Mouse (Mus musculus) stomach, postnatal 0 days (tissue): ENCODE measurements around the gene Sarnp. TPM values are rescaled to one million over a fixed set of nuclear protein-coding genes. Genes with fewer than 3 reads are reported as not detected.

Experiments used
- ATAC-seq: fragments of 200-750 bp; cut with Nextera tagmentation; 2 replicates; pipeline ENCODE4 v1.8.0; 2017; ENCODE audit not compliant: low FRiP score, low TSS enrichment
- DNase-seq: peaks from one replicate; pipeline ENCODE4 v3.0.0-alpha.2; 2016; ENCODE audit warnings: low spot score
- H3K27ac ChIP-seq: fragments of 300-500 bp; sonication (generic); replicated peaks from 2 replicates; pipeline ENCODE4 v1.5.1; 2014; ENCODE audit warnings: mild to moderate bottlenecking, control low read depth
- H3K27me3 ChIP-seq: fragments of 300-500 bp; sonication (generic); 2 replicates; pipeline ENCODE4 v1.6.1; 2014; ENCODE audit warnings: low read length; ENCODE audit not compliant: control insufficient read depth, insufficient read depth
- H3K36me3 ChIP-seq: fragments of 300-500 bp; sonication (generic); 2 replicates; pipeline ENCODE4 v1.6.1; 2014; ENCODE audit warnings: low read length, mixed read lengths; ENCODE audit not compliant: control insufficient read depth, insufficient read depth
- H3K4me1 ChIP-seq: fragments of 300-500 bp; sonication (generic); replicated peaks from 2 replicates; pipeline ENCODE4 v1.6.1; 2014; ENCODE audit warnings: antibody characterized with exemption; ENCODE audit not compliant: control insufficient read depth, insufficient read depth
- H3K4me2 ChIP-seq: fragments of 300-500 bp; sonication (generic); replicated peaks from 2 replicates; pipeline ENCODE4 v1.6.1; 2014; ENCODE audit warnings: low read depth, mild to moderate bottlenecking, control low read depth, moderate library complexity
- H3K4me3 ChIP-seq: fragments of 300-500 bp; sonication (generic); 2 replicates; pipeline ENCODE4 v1.5.1; 2014; ENCODE audit warnings: low read depth, low read length, control low read depth
- H3K9ac ChIP-seq: fragments of 300-500 bp; sonication (generic); 2 replicates; pipeline ENCODE4 v1.6.1; 2014; ENCODE audit warnings: mild to moderate bottlenecking, low read length, control low read depth, mixed read lengths
- H3K9me3 ChIP-seq: fragments of 300-500 bp; sonication (generic); 2 replicates; pipeline ENCODE4 v1.6.1; 2016; ENCODE audit warnings: low read length; ENCODE audit not compliant: control insufficient read depth
- CTCF ChIP-seq: IDR thresholded peaks from 2 replicates; pipeline ENCODE4 v1.5.1; 2016; ENCODE audit warnings: antibody characterized with exemption, low read depth, mild to moderate bottlenecking, moderate library complexity
- EP300 ChIP-seq: optimal IDR thresholded peaks from 2 replicates; pipeline ENCODE3; 2016; ENCODE audit warnings: antibody characterized with exemption
- WGBS: fragments of 180-500 bp; shearing (Covaris S2); extraction: QIAGEN DNeasy Blood & Tissue Kit; methylation state at CpG from one replicate; pipeline ENCODE4 v1.1.7; 2014; 5-methylcytosine and 5-hydroxymethylcytosine counted together
- polyA plus RNA-seq: library from polyadenylated mRNA; unstranded; fragments of >200 nt; fragmentation: Nextera tagmentation; extraction: Ambion mirVana; gene quantifications from 2 replicates; pipeline ENCODE4 v1.2.1, GENCODE M21; 2015

Gene Sarnp
- polyA plus RNA-seq, 1 experiment from 2014 or later = 104 TPM

DNA sequence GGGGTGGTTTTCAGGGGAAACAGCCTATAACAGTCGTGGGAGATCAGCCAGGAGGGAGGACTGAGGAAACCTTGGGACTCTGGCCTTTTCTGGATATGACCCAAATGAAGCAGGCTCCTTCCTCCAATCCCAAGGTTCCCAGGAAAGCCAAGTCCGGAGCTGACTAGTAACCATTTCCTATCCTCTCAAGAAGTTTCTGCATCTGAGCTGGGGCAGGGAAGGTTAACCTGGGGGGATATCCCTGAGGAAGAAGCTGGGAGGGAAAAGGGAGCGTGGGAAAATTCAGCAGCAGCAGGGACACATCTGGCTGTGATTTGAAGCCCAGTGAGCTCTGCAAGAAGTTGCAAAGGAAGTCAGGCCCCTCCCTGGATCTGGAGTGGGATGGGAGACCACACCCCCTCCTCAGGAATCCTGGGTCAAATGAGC lies 103.6 kb downstream of the Sarnp start:
- H3K4me2 ChIP-seq = no peak overlapping the region
- ATAC-seq = no peak
- no peak overlapping the region for H3K27ac ChIP-seq
- no peak overlapping the region for H3K9ac ChIP-seq
- H3K4me1 ChIP-seq = 0 out of 2 replicates have a peak, but pooled peaks cover 13% of the 10 kb centered on the region
- 47% methylated on average over 3 of the region's 3 CpGs for WGBS
- no peak for DNase-seq
- peaks cover 12% of the 10 kb centered on the region for H3K36me3 ChIP-seq
- H3K4me3 ChIP-seq = no peak overlapping the region
- no peak for TF ChIP-seq CTCF
- TF ChIP-seq EP300 = no peak
- H3K27me3 ChIP-seq = no peaks in the 10 kb centered on the region
- H3K9me3 ChIP-seq = no peaks in the 10 kb centered on the region

GRCm38 (mm10) chr10:128921251-128921650 lies 104.1 kb downstream of the Sarnp start:
- DNase-seq (no peak), ATAC-seq (no peak)
- no peak overlapping the region for H3K4me2 ChIP-seq
- H3K36me3 ChIP-seq = peaks cover 12% of the 10 kb centered on the region
- no peak overlapping the region for H3K4me3 ChIP-seq
- no peaks in the 10 kb centered on the region for H3K27me3 ChIP-seq
- peak overlapping the region; percentile 56; the same call in 1 of the 2 replicates for H3K27ac ChIP-seq
- H3K4me1 ChIP-seq = 0 out of 2 replicates have a peak, but pooled peaks cover 13% of the 10 kb centered on the region
- TF ChIP-seq CTCF = no peak
- TF ChIP-seq EP300 = no peak
- no peak overlapping the region for H3K9ac ChIP-seq
- H3K9me3 ChIP-seq = no peaks in the 10 kb centered on the region
- WGBS = 18% methylated on average over 1 of the region's 1 CpGs

- H3K4me1 ChIP-seq = 0 out of 2 replicates have a peak, but pooled peaks cover 13% of the 10 kb centered on the region
- no peaks in the 10 kb centered on the region for H3K27me3 ChIP-seq
- H3K4me2 ChIP-seq = peak overlapping the region; percentile 77
- H3K9me3 ChIP-seq = no peaks in the 10 kb centered on the region
- peaks cover 7% of the 10 kb centered on the region for H3K36me3 ChIP-seq
- 61% methylated on average over 16 of the region's 16 CpGs for WGBS
- TF ChIP-seq EP300 (no peak), CTCF (no peak)
- DNase-seq (no peak), ATAC-seq (no peak)
- H3K9ac ChIP-seq = peak overlapping the region; percentile 81
- H3K4me3 ChIP-seq = peak overlapping the region; percentile 68
- peak overlapping the region; percentile 97 for H3K27ac ChIP-seq
Observed at GRCm38 (mm10) chr10:128921883-128922821, 105.0 kb downstream of the Sarnp start.

DNA sequence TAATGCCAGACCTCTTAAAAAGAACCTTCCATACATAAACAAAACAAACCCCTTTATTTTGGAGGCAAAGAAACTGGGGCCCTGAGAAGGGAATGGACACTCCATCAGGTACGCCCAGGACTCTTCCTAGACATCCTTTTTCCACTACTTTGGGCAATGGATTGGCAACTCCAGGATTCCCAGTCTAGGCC lies 105.6 kb downstream of the Sarnp start, which contains the start of gene Rdh5:
Gene Rdh5 (minus strand): TSS at position 67 of the 191 bp plus-strand sequence.
- 17% methylated on average over 1 of the region's 1 CpGs for WGBS
- no peaks in the 10 kb centered on the region for H3K9me3 ChIP-seq
- H3K27ac ChIP-seq = peak within 1 kb of the TSS; percentile 97
- peak within 1 kb of the TSS; percentile 68 for H3K4me3 ChIP-seq
- ATAC-seq (no peak), DNase-seq (no peak)
- 0 out of 2 replicates have a peak, but pooled peaks cover 13% of the 10 kb centered on the region for H3K4me1 ChIP-seq
- TF ChIP-seq CTCF (no peak), EP300 (no peak)
- H3K36me3 ChIP-seq = peaks cover 2% of the 10 kb centered on the region; the same call in 1 of the 2 replicates
- H3K9ac ChIP-seq = peak within 1 kb of the TSS; percentile 81
- no peaks in the 10 kb centered on the region for H3K27me3 ChIP-seq
- H3K4me2 ChIP-seq = peak within 1 kb of the TSS; percentile 77

DNA sequence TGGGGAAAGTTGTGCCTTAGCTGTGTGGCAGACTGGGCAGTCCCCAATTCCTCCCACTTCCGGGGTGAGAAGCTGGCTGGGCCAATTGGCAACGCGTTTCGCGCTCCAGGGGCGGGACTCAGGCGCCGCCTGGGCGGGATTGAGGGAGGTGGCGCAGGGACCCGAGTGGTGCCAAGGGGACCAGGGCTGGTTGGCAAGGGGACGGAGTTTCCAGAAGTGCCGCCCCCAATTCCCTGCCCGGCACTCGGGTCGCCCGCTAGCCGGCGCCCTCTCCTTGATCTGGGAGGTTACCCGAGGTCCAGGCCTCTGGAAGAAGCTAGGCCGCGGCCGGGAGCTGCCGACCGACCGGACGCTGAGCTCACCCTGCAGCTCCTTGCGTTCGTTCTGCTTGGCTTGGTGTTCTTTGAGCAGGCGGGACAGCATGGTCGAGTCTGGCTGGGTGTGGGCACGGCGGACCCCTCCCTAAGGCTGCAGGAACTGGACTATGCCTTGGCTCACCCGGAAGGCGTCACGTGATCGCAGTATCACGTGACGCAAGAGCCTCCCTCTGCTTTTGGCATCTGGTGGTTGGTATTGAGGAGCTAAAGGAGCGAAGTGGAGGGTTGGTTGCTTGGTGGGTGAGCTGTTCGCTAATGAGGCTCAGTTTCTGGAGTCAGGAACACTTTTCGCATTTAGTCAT lies 106.0 kb downstream of the Sarnp start:
- WGBS = 1% methylated on average over 40 of the region's 42 CpGs
- H3K9me3 ChIP-seq = no peaks in the 10 kb centered on the region
- peak overlapping the region; percentile 81 for H3K9ac ChIP-seq
- H3K4me1 ChIP-seq = 0 out of 2 replicates have a peak, but pooled peaks cover 13% of the 10 kb centered on the region
- DNase-seq = peak; percentile 97
- H3K27me3 ChIP-seq = no peaks in the 10 kb centered on the region
- H3K27ac ChIP-seq = peak overlapping the region; percentile 97
- H3K4me2 ChIP-seq = peak overlapping the region; percentile 77
- H3K4me3 ChIP-seq = peak overlapping the region; percentile 68
- peak; percentile 63 for TF ChIP-seq EP300
- TF ChIP-seq CTCF = peak; percentile 68
- peak; percentile 94 for ATAC-seq
- no peaks in the 10 kb centered on the region for H3K36me3 ChIP-seq

DNA sequence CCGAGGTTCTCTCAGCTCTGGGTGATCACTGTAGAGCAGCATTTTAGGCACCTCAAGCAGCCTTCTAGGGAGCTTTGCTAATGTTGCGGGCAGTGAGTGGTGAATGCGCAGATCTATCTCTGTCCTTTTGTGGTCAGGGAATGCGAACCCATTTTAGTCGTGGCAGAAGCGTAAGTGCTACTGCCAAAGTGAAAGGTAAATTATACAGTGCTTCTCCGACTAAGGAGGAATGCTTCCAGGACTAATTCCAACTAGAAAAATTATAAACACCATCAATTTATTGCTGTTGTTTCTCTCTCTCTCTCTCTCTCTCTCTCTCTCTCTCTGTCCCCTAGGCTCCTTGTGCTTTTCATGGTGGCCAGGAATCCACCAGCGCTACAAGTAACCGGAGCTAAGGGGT lies 106.8 kb downstream of the Sarnp start, which contains the start of gene Bloc1s1:
Gene Bloc1s1 (minus strand): TSS at position 101 of the 400 bp plus-strand sequence.
- Histone ChIP-seq H3K36me3 (no peaks in the 10 kb centered on the region), H3K27me3 (no peaks in the 10 kb centered on the region), H3K27ac (peak within 1 kb of the TSS; percentile 97), H3K4me2 (peak within 1 kb of the TSS; percentile 77), H3K4me1 (0 out of 2 replicates have a peak, but pooled peaks cover 13% of the 10 kb centered on the region), H3K9ac (peak within 1 kb of the TSS; percentile 81), H3K4me3 (peak within 1 kb of the TSS; percentile 68), H3K9me3 (no peaks in the 10 kb centered on the region)
- no peak for TF ChIP-seq CTCF
- TF ChIP-seq EP300 = no peak
- WGBS = 53% methylated on average over 9 of the region's 9 CpGs
- no peak for DNase-seq
- ATAC-seq = no peak

Other genes starting within 250 kb of the Sarnp start
- 18.6 and 18.9 TPM in 2 replicates for gene Erbb3, start 227.7 kb upstream of the Sarnp start, polyA plus RNA-seq
- gene Rps26, start 190.6 kb upstream of the Sarnp start, polyA plus RNA-seq = 781 and 811 TPM in 2 replicates
- gene Ikzf4, start 171.3 kb upstream of the Sarnp start, polyA plus RNA-seq = 1.6 and 1.7 TPM in 2 replicates
- 20.3 and 21.4 TPM in 2 replicates for gene Suox, start 143.3 kb upstream of the Sarnp start, polyA plus RNA-seq
- 54.0 and 59.4 TPM in 2 replicates for gene Rab5b, start 121.1 kb upstream of the Sarnp start, polyA plus RNA-seq
- 1.4 and 2.0 TPM in 2 replicates for gene Pmel, start 113.1 kb upstream of the Sarnp start, polyA plus RNA-seq
- gene Cdk2, start 112.3 kb upstream of the Sarnp start, polyA plus RNA-seq = 33.1 and 33.4 TPM in 2 replicates
- 14.6 and 15.7 TPM in 2 replicates for gene Dgka, start 72.5 kb upstream of the Sarnp start, polyA plus RNA-seq
- gene Pym1, start 69.4 kb upstream of the Sarnp start, polyA plus RNA-seq = 22.7 and 24.1 TPM in 2 replicates
- 2.0 and 2.1 TPM in 2 replicates for gene Mmp19, start 26.4 kb upstream of the Sarnp start, polyA plus RNA-seq
- gene Dnajc14, start 13.3 kb upstream of the Sarnp start, polyA plus RNA-seq = 29.8 and 30.5 TPM in 2 replicates
- 7.8 and 8.5 TPM in 2 replicates for gene Tmem198b, start 13.0 kb upstream of the Sarnp start, polyA plus RNA-seq
- 111 and 121 TPM in 2 replicates for gene Ormdl2, start 4.3 kb downstream of the Sarnp start, polyA plus RNA-seq
- gene Gdf11, start 74.4 kb downstream of the Sarnp start, polyA plus RNA-seq = 1.5 and 1.6 TPM in 2 replicates
- 760 and 773 TPM in 2 replicates for gene Cd63, start 83.7 kb downstream of the Sarnp start, polyA plus RNA-seq
- 8.1 and 9.5 TPM in 2 replicates for gene Rdh5, start 105.6 kb downstream of the Sarnp start, polyA plus RNA-seq
- 194 and 198 TPM in 2 replicates for gene Bloc1s1, start 106.7 kb downstream of the Sarnp start, polyA plus RNA-seq
- 8.5 and 8.7 TPM in 2 replicates for gene Itga7, start 116.5 kb downstream of the Sarnp start, polyA plus RNA-seq
- 67.6 and 68.0 TPM in 2 replicates for gene Mettl7b, start 143.7 kb downstream of the Sarnp start, polyA plus RNA-seq
- not detected in 2 replicates for gene Olfr9, start 172.1 kb downstream of the Sarnp start, polyA plus RNA-seq
- gene Olfr763, start 193.5 kb downstream of the Sarnp start, polyA plus RNA-seq = not detected in 2 replicates
- gene Olfr764-ps1, start 222.6 kb downstream of the Sarnp start, polyA plus RNA-seq = not detected in 2 replicates
- gene Olfr765, start 232.7 kb downstream of the Sarnp start, polyA plus RNA-seq = not detected in 2 replicates